Mouse (Mus musculus) G1E (cell line): ENCODE results near the gene Slc16a6. TPM values are rescaled to one million over a fixed set of nuclear protein-coding genes. Genes with fewer than 3 reads are reported as not detected.

Experiments used
- ATAC-seq: 2 replicates; pipeline ENCODE4 v1.8.0; 2016; ENCODE audit warnings: mild to moderate bottlenecking; ENCODE audit not compliant: insufficient number of reproducible peaks, poor library complexity, low FRiP score, severe bottlenecking; ENCODE audit errors: extremely low read depth
- DNase-seq: peaks from one replicate; pipeline ENCODE4 v3.0.0; 2012; ENCODE audit warnings: low spot score
- H3K27me3 ChIP-seq: 2 replicates; pipeline ENCODE4 v1.6.1; 2012; ENCODE audit warnings: mild to moderate bottlenecking, low read length, inconsistent platforms; ENCODE audit not compliant: insufficient read depth
- H3K36me3 ChIP-seq: replicated peaks from 2 replicates; pipeline ENCODE3; 2012; ENCODE audit warnings: mild to moderate bottlenecking, inconsistent platforms
- H3K4me1 ChIP-seq: 2 replicates; pipeline ENCODE4 v1.6.1; 2012; ENCODE audit warnings: low read depth, low read length, inconsistent platforms, mixed read lengths; ENCODE audit not compliant: insufficient read depth
- H3K4me3 ChIP-seq: 2 replicates; pipeline ENCODE4 v1.5.1; 2012; ENCODE audit warnings: low read depth, mild to moderate bottlenecking, inconsistent platforms, low read length, moderate library complexity, mixed read lengths
- H3K9me3 ChIP-seq: replicated peaks from 2 replicates; pipeline ENCODE4 v1.6.1; 2012; ENCODE audit warnings: inconsistent platforms
- CTCF ChIP-seq: IDR thresholded peaks from 2 replicates; pipeline ENCODE4 v1.5.1; 2012; ENCODE audit warnings: low read depth, low read length, inconsistent platforms, mixed read lengths
- GATA1 ChIP-seq: IDR thresholded peaks from 2 replicates; pipeline ENCODE4 v1.6.1; 2012; ENCODE audit warnings: borderline replicate concordance, low read length, inconsistent platforms, mixed read lengths
- GATA2 ChIP-seq: IDR thresholded peaks from 2 replicates; pipeline ENCODE4 v1.6.1; 2012; ENCODE audit warnings: low read depth, low read length, inconsistent platforms, borderline replicate concordance
- POLR2AphosphoS5 ChIP-seq: IDR thresholded peaks from 2 replicates; pipeline ENCODE4 v1.6.1; 2012; ENCODE audit warnings: low read depth, low read length, inconsistent platforms; ENCODE audit not compliant: insufficient replicate concordance
- TAL1 ChIP-seq: conservative IDR thresholded peaks from 2 replicates; pipeline ENCODE4 v1.6.1; 2012; ENCODE audit warnings: low read depth, low read length, inconsistent platforms, mixed read lengths
- polyA plus RNA-seq: library from polyadenylated mRNA; stranded (reverse); fragments of >175 nt; gene quantifications from 2 replicates; pipeline ENCODE4 v1.2.3, GENCODE M21; 2012
- total RNA-seq, 2 experiments: library from RNA; stranded (forward) in 1 of 2; stranded (reverse) in 1 of 2; fragments of 200-1000 nt in 1 of 2; fragments of >200 nt in 1 of 2; fragmentation: Nextera tagmentation in 1 of 2; gene quantifications; 2 replicates each; pipeline ENCODE4 v1.2.3; 2014 to 2017

Slc16a6 gene
- total and polyA plus RNA-seq, 3 experiments, result 18.9 to 95.0 (median 37.1) TPM

DNA sequence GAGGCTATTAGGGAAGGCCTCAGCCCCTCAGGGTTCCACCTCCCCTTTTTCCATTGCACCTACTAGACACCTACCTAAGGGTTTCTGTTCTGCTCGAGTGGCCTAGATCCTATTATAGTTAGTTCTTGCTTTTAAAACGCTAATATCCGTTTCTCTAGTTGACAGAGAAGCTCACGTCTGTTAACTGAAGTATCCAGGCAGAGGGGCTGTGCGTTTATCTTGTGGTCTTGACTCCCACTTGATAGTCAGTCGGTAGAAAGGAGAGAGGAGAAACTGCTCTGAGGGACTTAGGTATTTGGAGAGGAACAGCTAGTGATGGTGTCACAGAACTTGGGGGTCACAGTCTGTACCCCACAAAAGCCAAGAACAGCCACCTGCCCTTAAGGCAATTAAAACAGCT, 3.3 kb upstream of the Slc16a6 start:
- Histone ChIP-seq H3K4me1 (peaks cover 72% of the 10 kb centered on the region), H3K36me3 (peaks cover 17% of the 10 kb centered on the region), H3K27me3 (no peaks in the 10 kb centered on the region), H3K4me3 (no peak overlapping the region), H3K9me3 (no peaks in the 10 kb centered on the region)
- DNase-seq (no peak), ATAC-seq (no peak)
- TF ChIP-seq CTCF (no peak), TAL1 (no peak), GATA2 (no peak), POLR2AphosphoS5 (no peak), GATA1 (no peak)

DNA sequence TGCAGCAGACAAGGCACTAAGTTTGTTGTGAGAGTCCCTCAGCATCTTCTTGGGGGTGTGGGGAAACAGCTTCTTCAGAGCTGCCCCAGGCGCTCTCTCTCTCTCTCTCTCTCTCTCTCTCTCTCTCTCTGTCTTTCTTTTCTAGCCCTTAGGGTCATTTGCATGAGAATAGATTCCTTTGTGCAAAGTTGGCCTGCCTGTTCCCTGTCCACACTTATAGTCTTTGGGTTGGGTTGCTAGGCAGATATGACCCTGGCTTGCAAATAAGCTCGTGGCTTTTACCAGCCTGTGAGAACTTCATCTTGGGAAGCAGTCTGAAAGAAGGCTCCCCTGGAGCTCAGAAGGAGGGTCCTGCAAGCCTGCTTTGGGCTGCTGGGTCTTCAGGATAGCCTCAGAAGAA, 2.8 kb upstream of the Slc16a6 start:
- Histone ChIP-seq H3K27me3 (no peaks in the 10 kb centered on the region), H3K36me3 (peaks cover 17% of the 10 kb centered on the region), H3K4me1 (peaks cover 69% of the 10 kb centered on the region), H3K9me3 (no peaks in the 10 kb centered on the region), H3K4me3 (no peak overlapping the region)
- DNase-seq, result no peak
- no peak for TF ChIP-seq TAL1
- TF ChIP-seq GATA2, result no peak
- TF ChIP-seq POLR2AphosphoS5, result no peak
- no peak for TF ChIP-seq GATA1
- no peak for TF ChIP-seq CTCF
- ATAC-seq, result no peak

DNA sequence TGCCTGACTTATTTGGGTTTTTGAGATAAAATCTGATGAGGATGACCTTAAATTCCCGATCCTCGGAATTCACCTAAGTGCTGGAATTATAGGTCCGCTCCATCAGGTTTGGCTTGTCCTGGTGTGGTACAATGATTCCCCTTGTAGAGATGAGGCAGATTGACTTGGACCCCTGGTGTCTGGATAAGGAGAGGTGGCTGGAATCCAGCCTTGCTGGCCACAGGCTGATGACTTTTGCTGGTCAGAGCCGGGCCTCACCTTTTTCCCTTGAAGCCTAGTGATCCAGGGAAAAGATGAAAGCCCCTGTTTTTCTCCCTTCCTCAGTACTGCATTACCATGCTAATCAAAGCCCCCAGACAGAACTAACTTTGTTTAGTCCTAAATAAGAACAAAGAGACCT, 2.3 kb upstream of the Slc16a6 start:
- ATAC-seq (no peak), DNase-seq (no peak)
- Histone ChIP-seq H3K4me3 (no peak overlapping the region), H3K9me3 (no peaks in the 10 kb centered on the region), H3K27me3 (no peaks in the 10 kb centered on the region), H3K4me1 (peaks cover 68% of the 10 kb centered on the region), H3K36me3 (peaks cover 18% of the 10 kb centered on the region)
- TF ChIP-seq POLR2AphosphoS5, result no peak
- TF ChIP-seq TAL1, result no peak
- no peak for TF ChIP-seq CTCF
- no peak for TF ChIP-seq GATA1
- no peak for TF ChIP-seq GATA2

DNA sequence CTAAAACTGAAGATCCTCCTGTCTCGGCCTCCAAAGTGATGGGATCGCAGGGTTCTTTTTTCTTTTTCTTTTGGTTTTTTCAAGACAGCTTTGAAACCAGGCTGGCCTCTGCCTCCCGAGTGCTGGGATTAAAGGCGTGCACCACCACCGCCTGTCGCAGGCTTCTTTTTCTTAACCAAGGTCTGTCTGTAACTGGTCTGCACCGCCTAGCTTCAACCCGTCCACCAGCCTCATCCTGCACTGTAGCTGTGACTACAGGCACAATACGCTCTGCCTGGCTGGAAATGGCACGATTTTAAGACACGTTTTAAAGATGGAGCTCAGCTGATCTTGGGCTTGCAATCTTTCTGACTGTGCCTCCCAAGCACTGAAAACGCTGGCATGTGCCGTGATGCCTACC, 1.4 kb upstream of the Slc16a6 start:
- DNase-seq (no peak), ATAC-seq (no peak)
- no peak for TF ChIP-seq POLR2AphosphoS5
- no peak for TF ChIP-seq CTCF
- TF ChIP-seq GATA1, result no peak
- no peak for TF ChIP-seq TAL1
- no peak for TF ChIP-seq GATA2
- Histone ChIP-seq H3K36me3 (peaks cover 22% of the 10 kb centered on the region), H3K4me1 (peaks cover 68% of the 10 kb centered on the region), H3K4me3 (no peak overlapping the region; the same call in 1 of the 2 replicates), H3K9me3 (no peaks in the 10 kb centered on the region), H3K27me3 (no peaks in the 10 kb centered on the region)

DNA sequence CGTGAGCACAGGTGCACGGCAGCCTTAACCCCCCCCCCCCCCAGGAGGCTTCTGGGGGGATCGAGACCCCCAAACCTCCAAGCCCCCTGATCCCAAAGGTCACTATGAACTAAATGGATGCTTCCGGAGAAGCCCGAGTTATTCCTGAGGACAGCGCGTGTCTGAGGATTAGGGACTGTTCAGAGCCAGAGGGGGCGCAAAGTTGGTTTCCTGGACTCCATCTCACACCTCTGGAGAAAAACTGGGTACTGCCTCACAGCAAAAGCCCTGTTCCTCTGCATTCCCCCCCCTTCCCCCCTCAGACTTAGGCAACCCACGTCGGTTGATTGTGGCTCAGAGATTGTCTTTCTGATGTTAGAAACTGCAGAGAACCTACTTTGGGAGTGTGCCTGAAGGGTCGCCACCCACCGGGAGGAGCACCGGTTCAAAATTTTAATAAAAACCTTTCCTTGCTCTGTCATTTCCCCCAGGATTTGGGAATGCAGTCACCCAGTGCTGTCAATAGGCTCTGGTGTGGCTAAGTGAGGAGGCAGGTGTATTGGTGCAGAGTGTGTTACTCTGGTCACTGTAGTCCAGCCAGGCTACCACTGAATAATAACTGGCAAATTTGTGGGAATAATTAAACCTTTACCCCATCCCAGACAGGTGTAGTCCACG, 816 bp upstream of the Slc16a6 start:
- peak overlapping the region; percentile 94 for H3K4me3 ChIP-seq
- H3K27me3 ChIP-seq, result no peaks in the 10 kb centered on the region
- no peaks in the 10 kb centered on the region for H3K9me3 ChIP-seq
- peaks cover 68% of the 10 kb centered on the region for H3K4me1 ChIP-seq
- DNase-seq (peak; percentile 31), ATAC-seq (no peak)
- TF ChIP-seq GATA1, result no peak
- no peak for TF ChIP-seq TAL1
- no peak for TF ChIP-seq GATA2
- TF ChIP-seq POLR2AphosphoS5, result no peak
- no peak for TF ChIP-seq CTCF
- peaks cover 27% of the 10 kb centered on the region for H3K36me3 ChIP-seq

DNA sequence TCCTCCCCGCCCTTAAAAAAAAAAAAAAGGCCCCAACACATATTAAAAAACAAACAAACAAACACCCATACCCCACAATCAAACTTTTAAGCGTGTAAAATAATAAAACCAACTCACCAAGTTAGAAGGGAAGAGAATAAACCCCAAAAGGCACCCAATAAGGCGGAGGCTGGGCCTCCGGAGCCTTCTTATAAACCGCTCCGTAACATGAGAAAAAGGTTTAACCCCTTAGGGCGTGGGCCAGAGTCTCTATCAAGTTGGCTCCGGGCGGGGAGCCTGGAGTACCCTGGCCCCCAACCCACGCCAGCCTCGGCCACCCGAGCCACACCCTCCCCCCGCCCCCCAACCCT, 602 bp downstream of the Slc16a6 start:
- Histone ChIP-seq H3K4me1 (peaks cover 70% of the 10 kb centered on the region), H3K36me3 (peaks cover 39% of the 10 kb centered on the region), H3K4me3 (peak overlapping the region; percentile 94), H3K9me3 (no peaks in the 10 kb centered on the region), H3K27me3 (no peaks in the 10 kb centered on the region)
- ATAC-seq, result peak; percentile 42
- TF ChIP-seq CTCF (no peak), GATA1 (no peak), TAL1 (no peak), GATA2 (no peak), POLR2AphosphoS5 (no peak)
- DNase-seq, result no peak
